Mouse (Mus musculus): Measurements from ENCODE around the gene Slc27a5.

DNA sequence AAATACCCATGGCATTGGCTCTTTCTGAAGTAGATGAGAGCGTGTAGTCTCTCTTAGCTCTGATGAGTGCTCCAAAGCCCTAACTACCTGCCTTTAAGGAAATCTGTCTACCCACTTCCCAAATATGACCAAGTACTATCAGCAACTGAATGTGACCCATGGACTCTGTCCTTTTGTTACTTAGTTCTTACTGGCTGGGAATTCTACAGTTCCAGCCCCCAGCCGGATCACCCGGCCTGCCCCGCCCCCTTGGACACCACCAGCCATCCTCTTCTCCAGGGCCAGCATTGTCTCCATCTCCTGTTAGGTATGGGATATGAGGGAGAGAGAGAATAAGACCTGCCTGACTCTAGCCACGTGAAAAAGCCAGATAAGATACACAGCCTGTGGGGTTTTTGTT, at the start of gene Slc27a5:
- TF ChIP-seq POLR2A (IDR thresholded peaks at IDR 0.05; ENCODE audit: insufficient read depth, low read depth, low read length) (no peak), CTCF (IDR thresholded peaks at IDR 0.05; ENCODE audit: insufficient read depth, low read depth, low read length) (no peak)
